Mouse (Mus musculus): Measurements from ENCODE around the gene H2-Q4.
"Not testable (repeated sequence)": the region's sequence is repeated elsewhere in the genome, so short reads cannot be mapped to it uniquely, and the experiment has no call there.

Gene H2-Q4

DNA sequence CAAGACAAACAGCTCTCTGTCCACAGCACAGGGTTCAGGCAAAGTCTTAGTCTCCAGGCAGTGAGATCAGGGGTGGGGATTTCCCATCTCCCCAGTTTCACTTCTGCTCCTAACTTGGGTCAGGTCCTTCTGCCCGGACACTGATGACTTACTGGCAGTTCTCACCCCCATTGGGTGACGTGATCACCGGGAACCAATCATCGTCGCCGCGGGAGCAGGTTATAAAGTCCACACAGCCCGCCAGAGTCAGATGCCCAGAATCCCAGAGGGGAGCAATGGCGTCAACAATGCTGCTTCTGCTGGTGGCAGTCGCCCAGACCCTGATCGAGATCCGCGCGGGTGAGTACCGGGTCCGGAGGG, at the start of gene H2-Q4:
Gene H2-Q4 (plus strand): TSS at position 249 of the 360 bp plus-strand sequence.
- peak; percentile 93 to 95 for DNase-seq

DNA sequence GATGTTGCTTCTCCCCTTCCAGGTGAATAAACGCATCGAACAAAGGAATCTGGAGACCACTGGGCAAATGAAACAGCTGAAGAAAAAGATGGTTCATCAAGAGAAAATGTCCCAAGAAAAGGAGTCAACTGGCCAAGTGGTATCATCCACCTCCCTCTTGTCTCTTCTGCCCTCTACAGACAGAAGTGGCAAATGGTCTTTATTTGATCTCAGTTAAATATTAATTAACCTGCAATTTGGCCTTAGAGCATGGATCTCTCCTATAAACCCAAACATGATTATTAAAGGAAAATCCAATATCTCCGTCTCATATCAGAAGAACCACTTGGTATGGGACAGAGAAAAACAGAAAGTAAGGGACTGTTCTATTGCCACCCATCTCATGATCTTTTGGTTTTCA, 49.7 kb upstream of the H2-Q4 start:
- not testable (repeated sequence) for DNase-seq

DNA sequence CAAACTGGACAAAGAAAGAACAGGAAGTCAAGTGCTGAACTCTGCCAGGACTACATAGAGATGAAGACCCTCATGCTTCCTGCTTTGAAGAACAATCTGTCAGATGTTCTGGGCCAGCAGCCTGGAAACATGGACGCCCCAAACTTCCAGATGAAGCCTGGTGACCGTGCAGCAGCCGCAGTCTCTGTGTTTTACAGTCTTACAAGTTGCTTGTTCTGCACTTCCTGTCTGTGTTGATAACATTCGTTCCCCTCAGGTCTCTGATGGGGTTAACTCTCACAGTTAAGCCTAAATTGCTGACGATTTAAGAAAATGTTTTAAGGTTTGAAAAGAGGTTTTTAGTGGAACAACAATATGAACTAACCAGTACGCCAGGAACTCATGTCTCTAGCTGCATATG, 47.9 kb upstream of the H2-Q4 start:
- not testable (repeated sequence) for DNase-seq

DNA sequence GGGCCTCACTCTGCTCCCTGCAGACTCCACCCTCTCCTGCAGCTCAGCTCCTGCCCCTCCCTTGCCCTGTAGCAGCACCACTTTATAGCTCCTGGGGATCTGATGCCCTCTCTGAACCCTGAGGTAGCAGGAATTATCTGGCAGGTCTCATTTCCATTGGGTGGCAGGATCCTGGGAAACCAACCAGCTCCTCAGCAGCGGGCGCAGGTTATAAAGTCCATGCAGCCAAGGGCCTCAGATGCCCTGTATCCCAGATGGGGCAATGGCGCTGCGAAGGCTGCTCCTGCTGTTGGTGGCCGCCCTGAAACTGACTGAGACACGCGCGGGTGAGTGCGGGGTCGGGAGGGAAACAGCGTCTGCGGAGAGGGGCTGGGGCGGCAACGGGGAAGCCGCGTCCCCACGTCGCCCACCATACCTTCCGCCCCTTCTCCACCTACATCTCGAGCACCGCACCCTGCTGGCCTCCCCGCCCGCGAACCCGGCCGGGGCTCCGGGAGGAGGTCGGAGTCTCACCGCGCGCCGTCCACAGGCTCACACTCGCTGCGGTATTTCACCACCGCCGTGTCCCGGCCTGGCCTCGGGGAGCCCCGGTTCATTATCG, 37.2 kb upstream of the H2-Q4 start, which contains the start of gene H2-Q2:
Gene H2-Q2 (plus strand): TSS at position 172 of the 601 bp plus-strand sequence.
- peak; percentile 8 to 25 for DNase-seq

DNA sequence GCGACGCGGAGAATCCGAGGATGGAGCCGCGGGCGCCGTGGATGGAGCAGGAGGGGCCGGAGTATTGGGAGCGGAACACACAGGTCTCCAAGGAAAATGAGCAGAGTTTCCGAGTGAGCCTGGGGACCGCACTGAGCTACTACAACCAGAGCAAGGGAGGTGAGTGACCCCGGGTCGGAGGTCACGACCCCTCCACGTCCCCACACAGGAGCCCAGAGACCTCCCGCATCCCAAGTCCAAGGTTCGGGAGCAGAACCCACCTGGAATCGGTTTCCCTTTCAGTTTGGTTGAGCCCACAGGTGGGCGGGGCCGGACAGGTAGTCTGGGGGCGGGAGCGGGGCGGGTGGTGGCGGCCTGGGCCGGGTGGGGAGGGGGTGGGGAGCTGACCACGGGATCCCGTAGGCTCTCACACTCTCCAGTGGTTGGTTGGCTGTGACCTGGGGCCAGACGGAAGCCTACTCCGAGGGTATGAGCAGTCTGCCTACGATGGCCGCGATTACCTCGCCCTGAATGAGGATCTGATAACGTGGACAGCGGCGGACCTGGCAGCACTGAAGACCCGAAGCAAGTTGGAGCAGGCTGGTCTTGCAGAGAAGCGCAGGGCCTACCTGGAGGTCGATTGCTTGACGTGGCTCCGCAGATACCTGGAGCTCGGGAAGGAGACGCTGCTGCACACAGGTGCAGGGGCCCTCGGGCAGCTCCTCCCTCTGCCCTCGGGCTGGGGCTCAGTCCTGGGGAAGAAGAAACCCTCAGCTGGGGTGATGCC, 36.5 kb upstream of the H2-Q4 start:
- DNase-seq, result peak; percentile 14 to 46

DNA sequence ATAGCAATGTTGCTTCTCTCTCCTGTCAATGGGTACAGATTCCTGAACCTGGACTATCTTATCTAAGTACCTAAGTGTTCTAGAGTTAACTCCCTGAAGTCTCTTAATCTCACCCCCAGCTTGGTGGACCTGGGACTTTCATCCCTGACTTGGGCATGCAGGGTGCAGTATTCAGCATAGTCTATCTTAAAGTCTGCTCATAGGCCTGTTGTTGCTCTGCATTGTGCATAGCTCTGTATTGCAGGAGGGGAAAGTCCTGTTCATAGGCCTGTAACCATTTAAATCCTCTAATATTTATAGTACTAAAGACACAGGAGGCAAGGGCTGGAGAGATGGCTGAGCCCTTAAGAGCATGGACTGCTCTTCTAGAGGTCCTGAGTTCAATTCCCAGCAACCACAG, 31.8 kb upstream of the H2-Q4 start:
- not testable (repeated sequence) for DNase-seq

DNA sequence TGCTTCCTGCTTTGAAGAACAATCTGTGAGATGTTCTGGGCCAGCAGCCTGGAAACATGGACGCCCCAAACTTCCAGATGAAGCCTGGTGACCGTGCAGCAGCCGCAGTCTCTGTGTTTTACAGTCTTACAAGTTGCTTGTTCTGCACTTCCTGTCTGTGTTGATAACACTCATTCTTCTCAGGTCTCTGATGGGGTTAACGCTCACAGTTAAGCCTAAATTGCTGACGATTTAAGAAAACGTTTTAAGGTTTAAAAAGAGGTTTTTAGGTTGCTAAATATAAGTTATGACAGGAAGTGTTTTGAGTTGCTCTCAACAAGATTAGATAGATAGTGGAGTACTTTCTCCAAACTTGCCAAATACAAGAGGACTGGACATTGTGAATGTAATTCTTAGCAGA, 26.1 kb upstream of the H2-Q4 start:
- DNase-seq, result not testable (repeated sequence)

DNA sequence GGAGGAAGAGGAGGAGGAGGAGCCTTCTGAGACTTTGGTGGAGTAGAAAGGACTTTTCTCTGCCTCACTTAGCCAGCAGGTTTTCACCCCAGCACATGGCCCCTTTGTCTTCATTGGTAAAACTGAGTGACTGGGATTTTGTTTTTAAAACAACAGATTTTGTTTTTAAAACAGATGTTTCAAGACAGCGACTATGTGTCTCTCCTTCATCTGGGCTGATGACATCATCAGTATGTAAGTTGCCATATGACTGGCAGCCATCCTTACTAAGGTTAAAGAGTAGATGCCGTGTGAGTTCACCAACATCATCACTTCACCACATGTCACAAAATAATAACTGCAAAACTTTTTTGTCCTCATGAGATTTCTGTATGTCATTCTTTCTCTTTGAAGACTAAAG, 25.3 kb upstream of the H2-Q4 start:
- DNase-seq, result no peak

DNA sequence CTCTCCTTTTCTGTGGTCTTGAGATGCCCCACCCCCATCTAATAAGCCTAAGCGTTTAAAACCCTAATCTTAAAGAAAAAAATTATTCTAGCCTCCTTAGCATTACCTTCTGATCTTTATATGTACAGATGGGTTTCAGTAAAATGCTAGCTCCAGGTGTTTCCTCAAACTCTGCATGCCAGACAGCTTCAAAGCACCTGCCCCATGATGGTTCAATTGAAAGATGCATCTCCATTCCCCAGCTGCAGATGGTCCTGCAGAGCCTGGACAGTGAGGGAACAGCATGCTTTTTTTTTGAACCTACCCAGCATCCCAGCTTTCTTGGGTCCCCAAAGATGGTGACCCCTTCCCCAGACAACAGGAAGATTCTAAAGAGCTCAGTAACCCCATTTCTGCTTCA, 22.3 kb upstream of the H2-Q4 start:
- no peak for DNase-seq

DNA sequence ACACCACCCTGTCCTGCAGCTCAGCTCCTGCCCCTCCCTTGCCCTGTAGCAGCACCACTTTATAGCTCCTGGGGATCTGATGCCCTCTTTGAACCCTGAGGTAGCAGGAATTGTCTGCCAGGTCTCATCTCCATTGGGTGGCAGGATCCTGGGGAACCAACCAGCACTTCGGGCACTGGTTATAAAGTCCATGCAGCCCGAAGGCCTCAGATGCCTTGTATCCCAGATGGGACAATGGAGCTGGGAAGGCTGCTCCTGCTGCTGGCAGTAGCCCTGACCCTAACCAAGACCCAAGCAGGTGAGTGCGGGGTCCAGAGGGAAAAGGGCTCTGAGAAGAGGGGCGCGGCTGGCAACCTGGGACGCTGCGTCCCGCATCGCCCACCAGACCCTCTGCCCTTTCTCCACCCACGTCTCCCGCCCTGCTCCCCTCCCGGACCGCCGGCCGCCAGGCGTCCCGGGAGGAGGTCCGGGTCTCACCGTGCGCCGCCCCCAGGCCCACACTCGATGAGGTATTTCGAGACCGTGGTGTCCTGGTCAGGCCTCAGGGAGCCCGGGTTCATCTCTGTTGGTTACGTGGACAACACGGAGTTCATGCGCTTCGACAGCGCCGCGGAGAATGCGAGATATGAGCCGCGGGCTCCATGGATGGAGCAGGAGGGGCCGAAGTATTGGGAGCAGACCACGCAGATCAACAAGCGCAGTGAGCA, 20.5 kb upstream of the H2-Q4 start:
- DNase-seq, result no peak

DNA sequence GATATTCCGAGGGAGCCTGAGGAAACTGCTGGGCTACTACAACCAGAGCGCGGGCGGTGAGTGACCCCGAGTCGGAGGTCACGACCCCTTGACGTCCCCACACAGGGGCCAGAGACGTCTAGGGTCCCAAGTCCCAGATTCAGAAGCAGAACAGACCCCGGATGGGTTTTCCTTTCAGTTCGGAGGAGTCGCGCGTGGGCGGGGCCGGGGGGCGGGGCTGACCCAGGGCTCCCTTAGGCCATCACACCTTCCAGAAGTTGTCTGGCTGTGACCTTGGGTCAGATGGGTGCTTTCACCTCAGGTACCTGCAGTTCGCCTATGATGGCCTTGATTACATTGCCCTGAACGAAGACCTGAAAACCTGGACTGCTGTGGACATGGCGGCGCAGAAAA, 20.0 kb upstream of the H2-Q4 start:
- no peak for DNase-seq

DNA sequence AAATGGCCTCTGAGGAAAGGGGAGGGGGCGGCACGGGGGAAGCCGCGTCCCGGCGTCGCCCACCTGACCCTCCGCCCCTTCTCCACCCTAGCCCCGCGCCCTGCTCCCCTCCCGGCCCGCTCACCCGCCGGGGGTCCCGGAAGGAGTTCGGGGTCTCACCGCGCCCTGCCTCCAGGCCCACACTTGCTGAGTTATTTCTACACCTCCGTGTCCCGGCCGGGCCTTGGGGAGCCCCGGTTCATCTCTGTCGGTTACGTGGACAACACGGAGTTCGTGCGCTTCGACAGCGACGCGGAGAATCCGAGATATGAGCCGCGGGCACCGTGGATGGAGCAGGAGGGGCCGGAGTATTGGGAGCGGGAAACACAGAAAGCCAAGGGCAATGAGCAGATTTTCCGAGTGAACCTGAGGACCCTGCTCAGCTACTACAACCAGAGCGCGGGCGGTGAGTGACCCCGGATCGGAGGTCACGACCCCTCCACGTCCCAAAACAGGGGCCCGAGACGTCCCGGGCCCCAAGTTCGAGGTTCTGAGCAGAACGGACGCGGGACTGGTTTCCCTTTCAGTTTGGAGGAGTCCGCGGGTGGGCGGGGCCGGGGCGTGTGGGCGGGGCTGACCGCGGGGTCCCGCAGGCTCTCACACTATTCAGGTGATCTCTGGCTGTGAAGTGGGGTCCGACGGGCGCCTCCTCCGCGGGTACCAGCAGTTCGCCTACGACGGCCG, 473 bp downstream of the H2-Q4 start:
- DNase-seq, result peak; percentile 58 to 71

DNA sequence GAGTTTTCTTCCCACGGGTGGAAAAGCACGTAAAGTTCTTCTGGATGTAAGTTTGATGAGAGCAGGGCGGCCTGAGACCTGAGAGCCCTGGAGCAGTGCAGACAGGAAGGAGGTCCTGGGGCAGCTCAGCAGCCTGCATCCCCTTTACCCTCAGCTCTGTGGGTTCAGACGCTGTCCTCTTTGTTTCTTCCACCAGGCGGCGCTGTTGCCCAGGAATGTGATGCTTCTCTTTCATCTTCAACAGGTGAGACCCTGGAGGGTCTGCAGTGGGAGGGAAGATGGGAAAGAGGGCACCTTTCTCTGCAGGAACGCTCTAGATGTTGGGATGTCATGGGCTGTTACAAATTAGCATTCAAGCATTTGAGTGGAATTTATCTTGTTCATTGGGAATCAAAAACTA, 10.4 kb downstream of the H2-Q4 start:
- peak; percentile 56 to 64 for DNase-seq

DNA sequence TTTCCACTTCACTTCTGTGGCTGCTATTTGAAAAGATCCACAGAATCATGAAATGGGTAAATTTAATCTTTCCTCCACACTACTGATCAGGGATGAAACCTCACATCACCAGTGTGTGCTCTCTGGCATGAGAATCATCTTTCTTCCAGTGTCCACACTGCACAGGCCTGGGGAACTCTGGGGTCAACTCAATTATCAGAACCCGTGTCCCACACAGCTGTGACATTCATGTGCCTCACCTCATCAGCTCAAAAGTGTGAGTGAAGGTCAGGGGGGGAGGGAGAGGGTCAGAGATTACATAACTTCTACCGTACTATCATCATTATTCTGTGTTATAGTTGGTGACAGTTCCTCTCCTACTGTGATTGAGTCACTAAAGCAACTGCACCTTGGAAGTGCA, 13.3 kb downstream of the H2-Q4 start:
- DNase-seq, result not testable (repeated sequence)

DNA sequence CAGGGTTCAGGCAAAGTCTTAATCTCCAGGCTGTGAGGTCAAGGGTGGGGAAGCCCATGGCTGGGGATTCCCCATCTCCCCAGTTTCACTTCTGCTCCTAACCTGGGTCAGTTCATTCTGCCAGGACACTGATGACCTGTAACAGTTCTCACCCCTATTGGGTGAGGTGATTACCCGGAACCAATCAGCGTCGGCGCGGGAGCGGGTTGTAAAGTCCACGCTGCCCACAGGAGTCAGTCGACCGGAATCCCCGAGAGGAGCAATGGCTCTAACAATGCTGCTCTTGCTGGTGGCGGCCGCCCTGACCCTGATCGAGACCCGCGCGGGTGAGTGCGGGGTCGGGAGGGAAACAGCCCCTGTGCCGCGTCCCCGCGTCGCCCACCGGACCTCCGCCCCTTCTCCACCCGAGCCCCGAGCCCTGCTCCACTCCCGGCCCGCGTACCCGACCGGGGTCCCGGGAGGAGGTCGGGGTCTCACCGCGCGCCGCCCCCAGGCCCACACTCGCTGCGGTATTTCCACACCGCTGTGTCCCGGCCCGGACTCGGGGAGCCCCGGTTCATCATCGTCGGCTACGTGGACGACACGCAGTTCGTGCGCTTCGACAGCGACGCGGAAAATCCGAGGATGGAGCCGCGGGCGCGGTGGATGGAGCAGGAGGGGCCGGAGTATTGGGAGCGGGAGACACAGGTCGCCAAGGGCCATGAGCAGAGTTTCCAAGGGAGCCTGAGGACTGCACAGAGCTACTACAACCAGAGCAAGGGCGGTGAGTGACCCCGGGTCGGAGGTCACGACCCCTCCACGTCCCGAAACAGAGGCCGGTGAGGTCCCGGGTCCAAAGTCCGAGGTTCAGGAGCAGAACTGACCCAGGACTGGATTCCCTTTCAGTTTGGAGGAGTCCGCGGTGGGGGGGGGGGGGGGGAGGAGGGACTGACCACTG, 14.7 kb downstream of the H2-Q4 start:
- peak; percentile 21 to 31 for DNase-seq

DNA sequence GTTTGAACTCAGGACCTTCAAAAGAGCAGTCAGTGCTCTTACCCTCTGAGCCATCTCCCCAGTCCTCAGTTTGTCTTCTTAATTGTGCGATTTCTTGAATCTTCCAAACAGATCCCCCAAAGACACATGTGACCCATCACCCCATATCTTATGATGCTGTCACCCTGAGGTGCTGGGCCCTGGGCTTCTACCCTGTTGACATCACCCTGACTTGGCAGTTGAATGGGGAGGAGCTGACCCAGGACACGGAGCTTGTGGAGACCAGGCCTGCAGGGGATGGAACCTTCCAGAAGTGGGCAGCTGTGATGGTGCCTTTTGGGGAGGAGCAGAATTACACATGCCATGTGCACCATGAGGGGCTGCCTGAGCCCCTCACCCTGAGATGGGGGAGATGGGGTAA, 17.5 kb downstream of the H2-Q4 start:
- DNase-seq, result not testable (repeated sequence)

DNA sequence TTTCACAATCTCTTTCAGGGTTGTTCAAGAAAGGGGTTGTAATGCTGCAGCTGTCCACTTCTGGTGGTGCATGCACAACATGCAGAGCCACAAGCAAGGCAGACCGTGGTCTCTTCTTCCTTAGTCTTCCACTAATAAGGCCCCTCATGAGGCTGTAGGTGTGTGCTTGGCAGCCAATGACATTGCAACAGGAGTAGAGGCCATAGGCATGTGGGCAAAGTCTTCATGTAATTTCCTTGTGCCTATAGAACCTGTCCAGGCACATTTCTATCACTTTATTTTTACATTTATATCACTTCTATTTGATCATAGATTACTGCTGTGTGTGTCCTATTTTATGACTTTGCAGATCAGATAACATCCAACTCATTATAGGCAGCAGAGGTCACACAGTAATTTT, 33.6 kb downstream of the H2-Q4 start:
- DNase-seq, result not testable (repeated sequence)

DNA sequence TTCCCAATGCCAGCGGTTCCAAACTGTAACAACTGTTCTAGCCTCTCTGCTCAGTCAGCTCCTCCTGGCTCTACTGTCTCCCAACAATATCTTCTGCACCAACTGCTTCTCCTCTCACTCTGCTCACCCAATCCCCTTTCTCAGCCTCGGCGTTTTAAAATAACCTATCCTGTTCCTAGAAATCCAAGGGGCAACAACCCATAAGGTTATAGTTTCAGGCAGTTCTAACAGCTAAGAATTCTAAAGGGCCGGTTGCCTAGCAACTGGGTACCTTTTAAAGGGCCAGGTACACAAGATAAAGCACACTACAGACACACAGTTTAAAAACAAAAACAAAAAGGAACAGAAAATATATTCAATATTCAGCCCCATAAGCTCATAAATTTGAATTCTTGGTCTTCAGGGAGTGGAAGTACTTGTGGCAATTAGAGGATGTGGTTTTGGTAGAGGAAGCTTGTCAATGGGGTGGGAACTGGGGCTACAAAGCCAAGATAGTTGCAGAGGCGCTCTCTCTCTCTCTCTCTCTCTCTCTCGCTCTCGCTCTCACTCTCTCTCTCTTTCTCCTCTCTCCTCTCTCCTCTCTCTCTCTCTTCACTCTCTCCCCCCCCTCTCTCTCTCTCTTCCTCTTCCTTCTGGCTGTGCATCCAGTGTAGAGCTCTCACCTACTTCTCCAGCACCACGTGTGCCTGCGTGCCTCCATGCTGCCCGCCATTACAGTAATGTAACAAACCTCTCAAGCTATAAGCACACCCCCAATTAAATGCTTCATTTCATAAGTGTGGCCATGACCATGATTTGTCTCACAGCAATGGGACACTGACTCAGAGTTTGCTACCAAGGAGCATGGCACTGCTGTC, 36.1 kb downstream of the H2-Q4 start:
- not testable (repeated sequence) for DNase-seq

DNA sequence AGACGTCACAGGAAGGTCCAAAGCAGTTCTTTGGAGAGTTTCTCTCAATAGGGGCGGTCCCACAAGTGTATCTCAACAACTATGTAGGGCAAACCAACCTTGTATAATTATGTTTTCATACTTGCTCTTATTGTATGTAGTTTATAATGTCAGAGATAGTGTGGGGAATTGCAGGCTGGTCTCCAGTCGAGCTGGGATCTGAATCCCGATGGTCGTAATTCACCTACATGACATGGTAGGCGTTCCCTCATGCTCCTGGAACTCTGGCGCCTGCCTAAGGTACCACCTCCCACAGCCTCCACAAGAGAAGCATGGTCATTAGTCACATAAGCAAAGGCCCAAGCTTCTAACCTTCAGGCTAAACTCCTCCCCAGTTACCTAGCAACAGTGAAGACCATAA, 39.4 kb downstream of the H2-Q4 start:
- DNase-seq, result no peak

DNA sequence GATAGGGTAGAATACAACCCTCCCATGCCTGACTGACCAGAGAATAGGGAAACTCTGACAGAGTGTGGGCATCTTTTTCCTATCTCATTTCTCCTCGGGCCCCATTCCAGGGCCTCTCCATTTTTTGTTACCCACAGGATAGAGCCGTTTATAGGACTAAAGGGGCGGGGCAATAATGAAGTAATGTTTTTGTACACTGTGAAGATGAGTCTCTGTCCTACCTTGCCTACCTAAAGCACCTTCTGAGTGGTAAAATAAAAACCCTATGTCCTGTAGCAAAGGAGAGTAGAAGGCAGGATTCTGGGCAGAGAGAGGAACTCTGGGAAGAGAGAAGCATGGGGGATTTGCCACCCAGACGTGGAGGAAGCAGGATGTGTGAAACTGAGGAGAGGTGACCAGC, 40.1 kb downstream of the H2-Q4 start:
- not testable (repeated sequence) for DNase-seq

DNA sequence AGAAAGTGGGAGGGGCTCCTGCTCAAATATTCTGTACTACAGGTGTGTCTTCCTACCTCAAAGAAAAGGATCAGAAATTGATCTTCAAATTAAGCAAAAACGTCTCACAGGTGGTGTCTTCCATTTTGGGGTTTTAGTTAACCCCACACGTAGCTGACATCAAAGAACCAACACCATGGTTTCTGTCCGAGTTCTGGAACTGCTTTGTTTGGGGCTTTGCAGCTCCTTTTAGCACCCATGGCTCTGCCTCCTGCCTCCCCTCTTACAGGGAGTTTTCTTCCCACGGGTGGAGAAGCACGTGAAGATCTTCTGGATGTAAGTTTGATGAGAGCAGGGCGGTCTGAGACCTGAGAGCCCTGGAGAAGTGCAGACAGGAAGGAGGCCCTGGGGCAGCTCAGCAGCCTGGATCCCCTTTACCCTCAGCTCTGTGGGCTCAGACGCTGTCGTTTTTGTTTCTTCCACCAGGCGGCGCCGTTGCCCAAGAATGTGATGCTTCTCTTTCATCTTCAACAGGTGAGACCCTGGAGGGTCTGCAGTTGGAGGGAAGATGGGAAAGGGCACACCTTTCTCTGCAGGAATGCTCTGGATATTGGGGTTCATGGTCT, 40.9 kb downstream of the H2-Q4 start:
- peak; percentile 79 to 80 for DNase-seq

Data from kidney, postnatal 4 days (tissue).